Mouse (Mus musculus) myocyte (in vitro differentiated cells): ENCODE data around the gene Cdk2ap2. TPM values are rescaled to one million over a fixed set of nuclear protein-coding genes. Genes with fewer than 3 reads are reported as not detected.

Source experiments
- H3K27me3 ChIP-seq: one replicate; pipeline ENCODE4 v1.6.1; 2011; ENCODE audit not compliant: control insufficient read depth, insufficient read depth, insufficient read length
- H3K36me3 ChIP-seq: one replicate; pipeline ENCODE4 v1.6.1; 2011; ENCODE audit not compliant: control insufficient read depth, insufficient read depth
- H3K4me2 ChIP-seq: one replicate; pipeline ENCODE4 v1.6.1; 2011; ENCODE audit warnings: low read depth, control low read depth
- H3K4me3 ChIP-seq: one replicate; pipeline ENCODE4 v1.5.1; 2011; ENCODE audit warnings: mild to moderate bottlenecking, control low read depth, moderate library complexity
- H3K79me2 ChIP-seq: one replicate; pipeline ENCODE4 v1.6.1; 2011; ENCODE audit not compliant: control insufficient read depth, insufficient read depth
- H3ac ChIP-seq: one replicate; pipeline ENCODE4 v1.6.1; 2011; ENCODE audit not compliant: control insufficient read depth, insufficient read length
- CEBPB ChIP-seq: IDR thresholded peaks from 2 replicates; pipeline ENCODE4 v1.6.1; 2011; ENCODE audit warnings: mild to moderate bottlenecking, moderate library complexity; ENCODE audit not compliant: poor library complexity, insufficient read depth, severe bottlenecking
- E2F4 ChIP-seq: IDR thresholded peaks from one replicate; pipeline ENCODE4 v1.6.1; 2011; ENCODE audit warnings: mild to moderate bottlenecking, control low read depth, moderate library complexity; ENCODE audit not compliant: insufficient read depth
- MAX ChIP-seq: IDR thresholded peaks from one replicate; pipeline ENCODE4 v1.6.1; 2011; ENCODE audit warnings: low read depth, mild to moderate bottlenecking, control low read depth
- MYOD1 ChIP-seq, 3 experiments: IDR thresholded peaks; one replicate each; pipeline ENCODE4 v1.6.1; 2011; ENCODE audit warnings: control low read depth in 2 of 3, low read depth in 2 of 3, mild to moderate bottlenecking in 2 of 3, moderate library complexity in 1 of 3; ENCODE audit not compliant: insufficient read length in 2 of 3, control insufficient read depth in 1 of 3
- MYOG ChIP-seq, 3 experiments: IDR thresholded peaks; one replicate each; pipeline ENCODE4 v1.6.1; 2011; ENCODE audit warnings: control low read depth in 2 of 3, low read depth in 2 of 3, mild to moderate bottlenecking in 2 of 3; ENCODE audit not compliant: insufficient read length in 2 of 3, control insufficient read depth in 1 of 3, insufficient read depth in 1 of 3
- POLR2A ChIP-seq: IDR thresholded peaks from one replicate; pipeline ENCODE4 v1.6.1; 2011; ENCODE audit warnings: low read depth, mild to moderate bottlenecking, control low read depth, moderate library complexity; ENCODE audit not compliant: insufficient read length
- POLR2AphosphoS2 ChIP-seq: IDR thresholded peaks from one replicate; pipeline ENCODE4 v1.6.1; 2011; ENCODE audit warnings: low read depth, control low read depth; ENCODE audit not compliant: insufficient read length
- REST ChIP-seq: IDR thresholded peaks from one replicate; pipeline ENCODE4 v1.6.1; 2011; ENCODE audit warnings: mild to moderate bottlenecking, control low read depth, moderate library complexity; ENCODE audit not compliant: insufficient read depth, insufficient read length
- SRF ChIP-seq: IDR thresholded peaks from one replicate; pipeline ENCODE4 v1.6.1; 2011; ENCODE audit warnings: low read depth; ENCODE audit not compliant: control insufficient read depth, insufficient read length
- TCF12 ChIP-seq: IDR thresholded peaks from one replicate; pipeline ENCODE4 v1.6.1; 2011; ENCODE audit warnings: mild to moderate bottlenecking, control low read depth; ENCODE audit not compliant: poor library complexity, insufficient read depth, severe bottlenecking
- TCF3 ChIP-seq: IDR thresholded peaks from one replicate; pipeline ENCODE4 v1.6.1; 2011; ENCODE audit warnings: low read depth, control low read depth; ENCODE audit not compliant: insufficient read length
- USF1 ChIP-seq: IDR thresholded peaks from one replicate; pipeline ENCODE4 v1.6.1; 2011; ENCODE audit warnings: low read depth, mild to moderate bottlenecking, control low read depth, moderate library complexity
- polyA plus RNA-seq: library from polyadenylated mRNA; unstranded; fragments of >200 nt; fragmentation: generic; extraction: Trizol; gene quantifications from one replicate; pipeline ENCODE4 v1.2.1, GENCODE M21; 2012; ENCODE audit warnings: missing spikeins

Cdk2ap2 gene
- polyA plus RNA-seq, 1 experiment, result 148 TPM

GRCm38 (mm10) chr19:4081394-4081793 lies 15.6 kb upstream of the Cdk2ap2 start, which contains the start of gene Cabp2:
TSS of gene Cabp2 (plus strand) at chr19:4081578.
- no peaks in the 10 kb centered on the region for H3K36me3 ChIP-seq
- no peaks in the 10 kb centered on the region for H3K27me3 ChIP-seq
- TF ChIP-seq REST, result no peak
- TF ChIP-seq MYOG (IDR thresholded peaks at IDR 0.05; ENCODE audit: control insufficient read depth in 1 of 3, insufficient read depth in 1 of 3, insufficient read length in 2 of 3, low read depth in 2 of 3), result no peak
- TF ChIP-seq MAX, result no peak
- TF ChIP-seq TCF12, result no peak
- TF ChIP-seq TCF3, result no peak
- no peak for TF ChIP-seq E2F4
- TF ChIP-seq MYOD1 (IDR thresholded peaks at IDR 0.05; ENCODE audit: control insufficient read depth in 1 of 3, insufficient read length in 2 of 3, low read depth in 2 of 3), result no peak
- no peak for TF ChIP-seq CEBPB
- no peak for TF ChIP-seq POLR2A
- no peak for TF ChIP-seq USF1
- TF ChIP-seq POLR2AphosphoS2, result no peak
- TF ChIP-seq SRF, result no peak
- H3K4me2 ChIP-seq, result no peak within 1 kb of the TSS
- no peaks in the 10 kb centered on the region for H3K79me2 ChIP-seq
- no peak within 1 kb of the TSS for H3K4me3 ChIP-seq
- H3ac ChIP-seq, result no peak within 1 kb of the TSS

- Histone ChIP-seq H3K27me3 (no peaks in the 10 kb centered on the region), H3K36me3 (no peaks in the 10 kb centered on the region), H3K4me3 (no peak overlapping the region), H3ac (no peak overlapping the region), H3K4me2 (no peak overlapping the region), H3K79me2 (no peaks in the 10 kb centered on the region)
- TF ChIP-seq E2F4 (no peak), MYOD1 (IDR thresholded peaks at IDR 0.05; ENCODE audit: control insufficient read depth in 1 of 3, insufficient read length in 2 of 3, low read depth in 2 of 3) (no peak), MYOG (IDR thresholded peaks at IDR 0.05; ENCODE audit: control insufficient read depth in 1 of 3, insufficient read depth in 1 of 3, insufficient read length in 2 of 3, low read depth in 2 of 3) (no peak), SRF (no peak), TCF3 (no peak), MAX (no peak), TCF12 (no peak), POLR2AphosphoS2 (no peak), POLR2A (no peak), USF1 (no peak), REST (no peak), CEBPB (no peak)
Observed at GRCm38 (mm10) chr19:4082219-4082965, 14.6 kb upstream of the Cdk2ap2 start.

- Histone ChIP-seq H3K4me2 (no peak overlapping the region), H3K4me3 (no peak overlapping the region), H3ac (no peak overlapping the region), H3K79me2 (no peaks in the 10 kb centered on the region), H3K36me3 (no peaks in the 10 kb centered on the region), H3K27me3 (no peaks in the 10 kb centered on the region)
- TF ChIP-seq TCF12 (no peak), POLR2A (no peak), TCF3 (no peak), USF1 (no peak), E2F4 (no peak), MYOG (IDR thresholded peaks at IDR 0.05; ENCODE audit: control insufficient read depth in 1 of 3, insufficient read depth in 1 of 3, insufficient read length in 2 of 3, low read depth in 2 of 3) (no peak)
Observed at GRCm38 (mm10) chr19:4083316-4083715, 13.7 kb upstream of the Cdk2ap2 start.

DNA sequence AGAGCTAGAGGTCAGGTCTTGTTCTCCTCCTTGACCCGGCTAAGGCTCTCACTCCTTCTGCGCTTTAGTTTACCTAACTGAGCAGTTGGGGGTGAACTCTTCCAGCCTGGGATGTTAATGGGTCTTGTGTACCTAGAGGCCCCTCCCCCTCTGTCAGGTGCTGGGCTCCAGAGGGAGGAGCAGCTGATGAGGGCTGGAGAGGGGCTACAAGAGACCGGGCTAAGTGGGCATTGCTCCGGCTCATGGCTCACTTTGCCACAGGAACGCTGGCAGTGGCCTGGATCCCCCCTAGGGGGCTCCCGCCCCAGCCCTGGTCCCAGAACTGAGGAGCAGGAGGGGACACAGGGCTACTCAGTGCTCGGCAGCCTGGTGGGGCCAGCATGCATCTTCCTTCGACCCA lies 13.2 kb upstream of the Cdk2ap2 start:
- H3K4me2 ChIP-seq, result no peak overlapping the region
- TF ChIP-seq POLR2AphosphoS2 (no peak), SRF (no peak), E2F4 (no peak)
- H3K27me3 ChIP-seq, result no peaks in the 10 kb centered on the region

DNA sequence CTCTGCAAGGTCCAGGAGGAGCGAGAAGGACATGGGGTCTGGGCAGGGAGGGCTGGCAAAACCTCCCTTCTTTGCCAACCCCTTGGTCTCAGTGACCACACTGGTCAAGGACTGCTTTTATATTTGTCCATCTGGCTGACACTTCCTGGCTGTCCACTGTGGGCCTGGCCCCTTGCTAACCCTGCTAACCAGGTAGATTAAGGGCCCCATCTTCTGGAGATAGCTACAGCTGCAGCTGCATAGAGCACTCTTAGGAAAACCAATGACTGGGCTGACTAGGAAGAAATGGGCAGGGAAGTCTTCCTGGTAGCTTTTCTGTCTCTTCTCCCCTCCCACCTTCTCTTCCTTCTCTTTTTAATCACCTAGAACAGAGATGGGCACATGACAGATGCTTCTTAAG lies 12.0 kb upstream of the Cdk2ap2 start:
- no peaks in the 10 kb centered on the region for H3K36me3 ChIP-seq
- TF ChIP-seq MYOG (IDR thresholded peaks at IDR 0.05; ENCODE audit: control insufficient read depth in 1 of 3, insufficient read depth in 1 of 3, insufficient read length in 2 of 3, low read depth in 2 of 3) (no peak), POLR2A (no peak), TCF3 (no peak), REST (no peak), TCF12 (no peak), MYOD1 (IDR thresholded peaks at IDR 0.05; ENCODE audit: control insufficient read depth in 1 of 3, insufficient read length in 2 of 3, low read depth in 2 of 3) (no peak), MAX (no peak), USF1 (no peak), POLR2AphosphoS2 (no peak), SRF (no peak), CEBPB (no peak), E2F4 (no peak)
- no peak overlapping the region for H3K4me2 ChIP-seq
- no peak overlapping the region for H3ac ChIP-seq
- H3K79me2 ChIP-seq, result no peaks in the 10 kb centered on the region
- H3K4me3 ChIP-seq, result no peak overlapping the region
- no peaks in the 10 kb centered on the region for H3K27me3 ChIP-seq

More for the DNA sequence above, 13.2 kb upstream of the Cdk2ap2 start:
- H3ac ChIP-seq, result no peak overlapping the region
- no peak overlapping the region for H3K4me3 ChIP-seq
- no peaks in the 10 kb centered on the region for H3K79me2 ChIP-seq
- no peaks in the 10 kb centered on the region for H3K36me3 ChIP-seq
